Mouse (Mus musculus): ENCODE results near the gene Lypd8. TPM values are rescaled to one million over a fixed set of nuclear protein-coding genes. Genes with fewer than 3 reads are reported as not detected.
"Not testable (repeated sequence)": the region's sequence is repeated elsewhere in the genome, so short reads cannot be mapped to it uniquely, and the experiment has no call there.

Gene Lypd8
- polyA plus RNA-seq, 1 experiment from 2014 or later: not detected

DNA sequence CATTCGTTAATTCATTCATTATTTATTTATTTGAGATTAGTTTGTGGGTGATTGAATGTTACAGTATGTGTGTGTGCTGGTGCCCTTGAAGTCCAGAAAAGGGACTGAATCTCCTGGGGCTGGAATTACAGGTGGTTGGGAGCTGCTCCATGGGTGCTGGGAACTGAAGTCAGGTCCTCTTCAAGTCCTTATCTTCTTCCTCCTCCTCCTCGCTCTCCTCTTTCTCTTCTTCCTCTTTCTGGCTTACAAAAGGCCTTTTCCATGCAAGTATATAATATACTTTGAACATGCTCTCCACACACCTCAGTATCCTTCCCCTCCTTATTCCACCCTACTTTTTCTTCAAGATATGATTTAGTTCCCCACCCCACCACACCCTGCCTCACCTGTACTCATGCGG is 21.8 kb upstream of the Lypd8 start:
- Histone ChIP-seq H3K36me3 (no peaks in the 10 kb centered on the region), H3K27ac (no peak overlapping the region), H3K4me1 (no peaks in the 10 kb centered on the region), H3K27me3 (ENCODE audit: low read depth, poor library complexity, severe bottlenecking) (no peaks in the 10 kb centered on the region), H3K4me3 (no peak overlapping the region), H3K9me3 (replicated peaks) (no peaks in the 10 kb centered on the region)
- WGBS: 86% methylated on average over 3 of the region's 3 CpGs
- DNase-seq (ENCODE audit: low spot score): no peak

DNA sequence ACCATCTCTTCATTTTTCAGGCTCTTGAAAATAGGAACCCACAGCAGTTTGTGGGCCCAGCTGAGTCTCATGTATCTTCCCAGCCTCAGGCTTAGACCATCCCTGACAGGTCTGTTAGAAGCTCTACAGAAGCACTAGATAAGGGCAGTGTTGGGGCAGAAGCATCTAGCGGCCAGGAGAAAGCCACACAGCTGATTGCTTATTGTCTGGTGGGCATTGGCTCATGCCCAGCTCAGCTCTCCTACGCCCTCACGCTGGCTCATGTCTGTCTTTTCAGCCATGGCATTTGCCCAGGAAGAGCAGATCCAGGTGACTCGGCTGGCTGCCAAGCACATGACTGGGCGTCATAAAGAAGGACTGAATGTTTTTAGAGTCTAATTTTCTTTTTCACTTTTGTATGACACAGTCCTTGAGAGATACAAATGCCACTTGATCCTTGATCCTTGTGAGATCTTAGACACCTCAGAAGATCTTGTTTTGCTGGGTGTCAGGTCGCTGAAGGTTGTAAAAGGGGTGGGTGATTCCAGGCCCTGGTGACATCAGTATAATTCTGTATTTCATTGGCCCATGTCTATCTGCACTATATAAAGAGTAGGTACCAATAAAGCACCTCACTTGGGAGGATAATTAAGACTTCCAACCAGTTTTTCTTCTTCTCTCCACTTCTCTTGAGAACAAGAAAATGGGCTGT is 20.9 kb upstream of the Lypd8 start:
- H3K4me3 ChIP-seq: no peak overlapping the region
- H3K27ac ChIP-seq: no peak overlapping the region
- H3K9me3 ChIP-seq (replicated peaks): no peaks in the 10 kb centered on the region
- no peaks in the 10 kb centered on the region for H3K36me3 ChIP-seq
- no peaks in the 10 kb centered on the region for H3K27me3 ChIP-seq (ENCODE audit: low read depth, poor library complexity, severe bottlenecking)
- no peaks in the 10 kb centered on the region for H3K4me1 ChIP-seq
- no peak for DNase-seq (ENCODE audit: low spot score)
- WGBS: 89% methylated on average over 6 of the region's 6 CpGs

DNA sequence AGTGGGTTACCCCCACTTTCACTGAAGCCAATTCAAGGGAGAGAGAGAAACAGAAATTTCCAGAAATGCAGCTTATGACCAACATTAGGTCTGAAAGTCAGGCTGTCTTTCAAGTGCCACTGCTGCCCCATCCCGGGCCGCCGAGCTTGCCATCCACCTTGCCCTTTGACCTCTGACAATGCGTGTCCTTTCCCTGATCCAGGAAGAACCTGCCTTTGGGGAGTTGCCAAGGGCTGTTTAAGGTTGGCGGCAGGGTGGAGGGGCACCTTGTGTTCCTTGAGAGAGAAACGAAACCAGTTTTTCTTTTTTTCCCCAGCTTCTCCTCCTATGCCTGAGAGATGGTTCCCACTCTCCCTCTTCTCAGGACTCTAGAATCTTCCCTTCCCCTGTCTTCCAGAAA is 16.3 kb upstream of the Lypd8 start:
- not testable (repeated sequence) for H3K27me3 ChIP-seq (ENCODE audit: low read depth, poor library complexity, severe bottlenecking); H3K4me1 ChIP-seq; DNase-seq (ENCODE audit: low spot score); H3K36me3 ChIP-seq; H3K9me3 ChIP-seq (replicated peaks); H3K27ac ChIP-seq; H3K4me3 ChIP-seq
- no CpG with 5 or more reads among the region's 6 CpGs for WGBS

DNA sequence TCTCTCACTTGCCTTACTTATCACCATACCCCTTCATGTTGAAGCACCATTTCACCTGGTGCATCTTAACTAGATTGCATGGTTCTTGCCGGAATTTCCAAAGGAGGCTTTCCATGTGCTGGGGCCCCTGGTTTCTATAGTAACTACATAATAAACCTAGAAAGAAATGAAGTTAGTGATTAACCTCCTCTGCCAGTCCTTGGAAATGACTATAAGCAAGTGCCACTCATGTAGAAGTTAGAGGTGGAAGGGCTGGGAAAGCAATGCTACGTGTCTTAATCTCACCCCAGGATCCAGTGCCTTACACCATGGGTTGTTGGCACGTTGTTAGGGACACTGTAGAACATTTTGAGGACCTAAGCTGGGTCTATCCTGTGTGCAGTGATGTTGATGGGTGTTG is 14.4 kb upstream of the Lypd8 start:
- H3K9me3 ChIP-seq (replicated peaks): no peaks in the 10 kb centered on the region
- 74% methylated on average over 3 of the region's 3 CpGs for WGBS
- DNase-seq (ENCODE audit: low spot score): no peak
- no peaks in the 10 kb centered on the region for H3K27me3 ChIP-seq (ENCODE audit: low read depth, poor library complexity, severe bottlenecking)
- H3K4me3 ChIP-seq: no peak overlapping the region
- H3K27ac ChIP-seq: no peak overlapping the region
- no peaks in the 10 kb centered on the region for H3K36me3 ChIP-seq
- no peaks in the 10 kb centered on the region for H3K4me1 ChIP-seq

DNA sequence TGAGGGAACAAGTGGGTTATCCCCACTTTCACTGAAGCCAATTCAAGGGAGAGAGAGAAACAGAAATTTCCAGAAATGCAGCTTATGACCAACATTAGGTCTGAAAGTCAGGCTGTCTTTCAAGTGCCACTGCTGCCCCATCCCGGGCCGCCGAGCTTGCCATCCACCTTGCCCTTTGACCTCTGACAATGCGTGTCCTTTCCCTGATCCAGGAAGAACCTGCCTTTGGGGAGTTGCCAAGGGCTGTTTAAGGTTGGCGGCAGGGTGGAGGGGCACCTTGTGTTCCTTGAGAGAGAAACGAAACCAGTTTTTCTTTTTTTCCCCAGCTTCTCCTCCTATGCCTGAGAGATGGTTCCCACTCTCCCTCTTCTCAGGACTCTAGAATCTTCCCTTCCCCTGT is 12.7 kb upstream of the Lypd8 start:
- not testable (repeated sequence) for H3K4me1 ChIP-seq; H3K27ac ChIP-seq; H3K9me3 ChIP-seq (replicated peaks); DNase-seq (ENCODE audit: low spot score); H3K4me3 ChIP-seq; H3K27me3 ChIP-seq (ENCODE audit: low read depth, poor library complexity, severe bottlenecking); H3K36me3 ChIP-seq
- WGBS: no CpG with 5 or more reads among the region's 6 CpGs

DNA sequence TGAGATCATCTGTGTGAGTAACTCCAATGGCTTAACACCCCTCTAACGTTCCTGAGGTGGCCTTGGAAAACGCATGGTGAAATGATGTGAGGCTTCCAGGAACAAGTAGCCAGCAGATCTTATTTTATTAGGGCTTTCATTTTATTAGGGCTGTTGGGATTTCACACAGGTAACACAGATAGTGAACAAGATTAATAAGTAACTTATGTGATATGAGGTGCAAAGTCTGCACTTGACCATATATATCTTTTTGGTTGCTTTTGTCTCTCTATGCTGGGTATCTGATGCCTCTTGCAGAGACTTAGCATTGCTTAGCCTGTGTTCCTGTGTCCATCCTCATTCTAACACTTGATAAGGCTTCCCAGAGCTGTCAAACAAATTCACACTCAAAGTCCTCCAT is 1.6 kb upstream of the Lypd8 start:
- no peak overlapping the region for H3K27ac ChIP-seq
- no peak overlapping the region for H3K4me3 ChIP-seq
- no peaks in the 10 kb centered on the region for H3K27me3 ChIP-seq (ENCODE audit: low read depth, poor library complexity, severe bottlenecking)
- WGBS: 81% methylated on average over 2 of the region's 2 CpGs
- no peaks in the 10 kb centered on the region for H3K36me3 ChIP-seq
- H3K9me3 ChIP-seq (replicated peaks): no peaks in the 10 kb centered on the region
- no peak for DNase-seq (ENCODE audit: low spot score)
- no peaks in the 10 kb centered on the region for H3K4me1 ChIP-seq

DNA sequence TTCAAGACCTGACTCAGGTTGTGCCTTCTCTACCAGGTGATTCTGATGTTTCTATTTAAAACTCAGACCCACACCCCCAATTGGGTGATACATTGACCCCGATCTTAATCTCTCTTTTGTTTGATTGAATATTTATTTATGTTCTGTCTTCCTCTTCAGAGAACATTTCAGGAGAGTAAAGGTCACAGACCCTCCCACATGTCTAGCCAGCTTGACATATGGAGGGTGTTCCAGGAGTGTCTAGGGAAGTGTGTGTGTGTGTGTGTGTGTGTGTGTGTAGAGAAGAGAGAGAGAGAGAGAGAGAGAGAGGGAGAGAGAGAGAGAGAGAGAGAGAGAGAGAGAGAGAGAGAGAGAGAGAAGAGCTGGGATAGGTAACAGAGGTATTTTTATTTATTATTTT is 1.2 kb upstream of the Lypd8 start:
- no peaks in the 10 kb centered on the region for H3K27me3 ChIP-seq (ENCODE audit: low read depth, poor library complexity, severe bottlenecking)
- WGBS: 93% methylated on average over 1 of the region's 1 CpGs
- no peaks in the 10 kb centered on the region for H3K36me3 ChIP-seq
- no peak for DNase-seq (ENCODE audit: low spot score)
- no peak overlapping the region for H3K4me3 ChIP-seq
- H3K9me3 ChIP-seq (replicated peaks): no peaks in the 10 kb centered on the region
- H3K4me1 ChIP-seq: no peaks in the 10 kb centered on the region
- H3K27ac ChIP-seq: no peak overlapping the region

DNA sequence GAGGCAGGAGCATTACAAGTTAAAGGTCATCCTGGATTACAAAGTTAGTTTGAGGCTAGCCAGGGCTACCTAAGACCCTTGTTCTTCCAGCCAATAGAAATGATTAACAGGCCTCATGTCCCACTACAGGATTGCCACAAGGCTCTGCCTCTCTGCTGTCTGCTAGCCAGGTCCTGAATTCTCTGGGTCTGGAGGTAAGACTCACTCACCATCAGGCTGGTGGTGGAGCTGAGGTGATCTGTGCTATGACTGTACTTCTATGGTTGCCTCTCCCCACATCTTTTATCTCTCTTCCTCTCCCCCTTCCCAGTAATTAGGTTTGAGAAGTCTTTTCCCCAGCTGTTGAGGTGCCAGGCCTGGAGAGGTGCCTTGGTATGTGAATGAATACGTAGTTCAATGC is 673 bp downstream of the Lypd8 start:
- 77% methylated on average over 1 of the region's 1 CpGs for WGBS

DNA sequence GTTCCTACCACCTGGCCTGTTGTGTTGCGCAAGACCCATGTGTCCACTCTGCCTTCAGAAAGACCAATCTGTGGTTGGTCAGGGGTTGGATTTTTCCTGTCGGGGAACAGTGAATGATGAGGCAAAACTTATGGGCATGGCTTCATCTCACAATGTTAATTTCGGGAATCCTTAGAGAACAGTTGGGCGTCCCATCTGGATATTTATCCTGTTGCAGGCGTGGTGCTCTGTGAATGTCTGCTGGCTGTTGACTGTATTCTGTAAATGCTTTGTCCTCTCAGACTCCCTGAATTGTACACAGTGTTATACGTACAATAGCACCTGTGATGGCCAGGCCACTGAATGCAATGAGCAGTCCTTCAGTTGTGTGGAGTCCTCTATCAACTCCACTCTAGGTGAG is 3.6 kb downstream of the Lypd8 start:
- Histone ChIP-seq H3K27ac (no peak overlapping the region), H3K4me3 (no peak overlapping the region), H3K36me3 (no peaks in the 10 kb centered on the region), H3K4me1 (no peaks in the 10 kb centered on the region), H3K9me3 (replicated peaks) (no peaks in the 10 kb centered on the region), H3K27me3 (ENCODE audit: low read depth, poor library complexity, severe bottlenecking) (no peaks in the 10 kb centered on the region)
- DNase-seq (ENCODE audit: low spot score): no peak
- 94% methylated on average over 6 of the region's 6 CpGs for WGBS

More for the DNA sequence above, 673 bp downstream of the Lypd8 start:
- Histone ChIP-seq H3K4me3 (no peak overlapping the region), H3K27ac (no peak overlapping the region), H3K27me3 (ENCODE audit: low read depth, poor library complexity, severe bottlenecking) (no peaks in the 10 kb centered on the region), H3K9me3 (replicated peaks) (no peaks in the 10 kb centered on the region), H3K4me1 (no peaks in the 10 kb centered on the region), H3K36me3 (no peaks in the 10 kb centered on the region)
- DNase-seq (ENCODE audit: low spot score): no peak

DNA sequence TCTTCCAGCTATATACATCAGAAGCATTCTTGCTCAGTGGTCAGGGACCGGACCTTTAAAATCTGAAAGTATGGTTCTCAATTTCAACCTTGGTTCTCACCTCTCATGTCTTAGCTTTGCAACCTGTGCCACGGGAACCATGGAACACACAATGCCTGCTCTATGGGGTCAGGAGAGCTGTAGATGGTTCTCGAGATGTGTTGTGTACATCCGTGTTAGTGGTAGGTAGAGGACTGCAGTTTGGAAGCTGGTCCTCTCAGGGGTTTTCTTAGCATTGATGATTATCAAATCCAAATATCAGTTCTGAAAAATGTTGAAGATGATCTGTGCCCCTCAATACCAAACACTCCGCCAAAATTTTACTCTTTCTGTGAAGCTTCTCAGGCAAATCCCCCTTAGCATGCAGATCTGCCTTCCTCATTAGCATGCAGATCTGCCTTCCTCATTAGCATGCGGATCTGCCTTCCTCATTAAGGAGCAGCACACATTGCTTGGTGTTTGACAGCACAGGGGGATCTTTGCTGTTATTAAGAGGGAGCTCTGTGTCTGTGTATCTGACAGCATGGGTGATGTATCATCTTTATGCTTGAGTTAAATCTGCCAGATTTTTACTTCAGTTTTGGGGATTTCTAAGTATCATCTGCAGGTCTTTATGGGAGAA is 21.3 kb downstream of the Lypd8 start:
- H3K36me3 ChIP-seq: no peaks in the 10 kb centered on the region
- H3K27ac ChIP-seq: no peak overlapping the region
- DNase-seq (ENCODE audit: low spot score): no peak
- H3K27me3 ChIP-seq (ENCODE audit: low read depth, poor library complexity, severe bottlenecking): no peaks in the 10 kb centered on the region
- WGBS: 67% methylated on average over 6 of the region's 6 CpGs
- H3K4me1 ChIP-seq: 0 out of 2 replicates have a peak, but pooled peaks cover 3% of the 10 kb centered on the region
- H3K9me3 ChIP-seq (replicated peaks): no peaks in the 10 kb centered on the region
- no peak overlapping the region for H3K4me3 ChIP-seq

DNA sequence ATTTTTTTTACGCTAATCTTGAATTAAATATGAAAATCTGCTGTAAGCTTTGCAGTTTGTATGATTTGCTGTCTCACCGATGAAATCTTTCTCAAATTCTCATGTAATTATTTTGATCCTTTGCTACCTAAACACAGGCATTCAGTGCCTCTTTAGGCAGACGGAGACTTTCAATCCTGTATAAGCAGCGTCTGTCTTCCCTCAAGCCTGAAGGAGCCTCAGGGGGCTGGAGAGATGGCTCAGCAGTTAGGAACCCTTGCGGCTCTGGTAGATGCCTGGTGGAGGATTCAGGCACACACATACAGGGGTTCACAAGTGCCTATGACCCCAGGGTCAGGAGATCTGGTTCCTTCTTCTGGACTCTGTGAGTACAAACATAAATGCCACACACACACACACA is 21.8 kb downstream of the Lypd8 start:
- H3K27me3 ChIP-seq (ENCODE audit: low read depth, poor library complexity, severe bottlenecking): no peaks in the 10 kb centered on the region
- no peak overlapping the region for H3K4me3 ChIP-seq
- no peaks in the 10 kb centered on the region for H3K9me3 ChIP-seq (replicated peaks)
- DNase-seq (ENCODE audit: low spot score): no peak
- WGBS: 68% methylated on average over 5 of the region's 5 CpGs
- H3K4me1 ChIP-seq: 0 out of 2 replicates have a peak, but pooled peaks cover 3% of the 10 kb centered on the region
- H3K27ac ChIP-seq: no peak overlapping the region
- no peaks in the 10 kb centered on the region for H3K36me3 ChIP-seq

DNA sequence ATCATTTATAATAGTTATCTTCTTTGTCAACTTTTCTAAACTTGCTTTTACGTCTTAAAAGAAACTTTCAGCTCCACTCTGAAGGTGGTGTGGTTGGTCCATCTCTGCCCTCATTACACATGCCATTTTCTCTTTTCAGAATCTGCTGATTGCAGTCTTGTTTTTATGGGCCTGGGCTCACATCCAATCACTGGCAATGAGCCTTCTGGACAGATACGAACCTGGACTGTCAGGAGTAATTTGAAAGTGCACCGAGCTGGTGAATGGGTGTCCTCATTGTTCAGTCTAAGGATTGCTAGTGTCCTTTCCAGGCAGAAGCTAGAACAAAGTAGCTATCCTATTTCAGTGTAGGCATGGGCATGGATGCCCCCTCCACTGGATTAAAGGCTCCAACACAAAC is 29.2 kb downstream of the Lypd8 start:
- Histone ChIP-seq H3K4me1 (no peaks in the 10 kb centered on the region), H3K27ac (no peak overlapping the region), H3K9me3 (replicated peaks) (no peaks in the 10 kb centered on the region), H3K27me3 (ENCODE audit: low read depth, poor library complexity, severe bottlenecking) (no peaks in the 10 kb centered on the region), H3K4me3 (no peak overlapping the region), H3K36me3 (no peaks in the 10 kb centered on the region)
- WGBS: 87% methylated on average over 3 of the region's 3 CpGs
- no peak for DNase-seq (ENCODE audit: low spot score)

DNA sequence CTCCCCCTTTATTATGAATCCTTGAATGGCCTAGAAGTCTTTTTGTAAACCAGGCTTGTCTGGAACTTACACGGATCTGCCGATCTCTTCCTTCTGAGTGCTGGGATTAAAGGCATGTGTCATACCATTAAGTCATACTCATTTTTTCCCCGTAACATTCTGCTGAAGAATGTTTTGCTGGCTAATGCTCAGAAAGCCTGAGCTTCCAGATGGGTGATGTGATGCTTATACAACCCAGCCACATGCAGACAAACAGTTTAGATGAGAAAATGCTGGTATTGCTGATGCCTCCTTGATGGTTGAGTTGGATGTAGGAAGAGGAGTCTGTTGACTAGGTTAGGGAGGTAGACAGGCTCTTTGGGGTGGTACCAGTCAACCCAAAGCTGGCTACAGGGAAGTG is 39.5 kb downstream of the Lypd8 start:
- H3K27ac ChIP-seq: no peak overlapping the region
- H3K4me1 ChIP-seq: peaks cover 12% of the 10 kb centered on the region
- no peaks in the 10 kb centered on the region for H3K27me3 ChIP-seq (ENCODE audit: low read depth, poor library complexity, severe bottlenecking)
- no peaks in the 10 kb centered on the region for H3K36me3 ChIP-seq
- H3K4me3 ChIP-seq: no peak overlapping the region
- 87% methylated on average over 3 of the region's 3 CpGs for WGBS
- no peaks in the 10 kb centered on the region for H3K9me3 ChIP-seq (replicated peaks)
- DNase-seq (ENCODE audit: low spot score): no peak

DNA sequence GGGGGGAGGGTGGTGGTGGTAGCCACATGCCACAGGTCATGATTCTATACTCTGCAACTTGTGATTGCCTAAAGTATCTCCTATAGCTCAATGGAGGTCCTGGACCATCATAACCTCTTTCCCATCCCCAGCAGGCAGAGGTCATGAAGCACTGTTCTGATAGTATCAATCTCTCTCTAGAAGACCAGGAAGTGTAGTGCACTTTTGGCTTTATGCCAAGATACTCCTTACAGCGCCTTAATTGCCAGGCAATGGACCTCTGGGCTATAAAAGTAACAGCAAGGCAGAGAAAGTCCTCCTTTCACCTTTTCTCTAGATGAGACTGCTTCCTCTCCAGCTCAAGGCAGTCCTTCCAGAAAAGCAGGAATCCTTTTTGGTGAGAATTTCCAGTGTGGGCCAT is 42.0 kb downstream of the Lypd8 start, which contains the start of gene 1810065E05Rik:
1810065E05Rik (plus strand) TSS at position 297 of the 400 bp plus-strand sequence.
- Histone ChIP-seq H3K9me3 (replicated peaks) (no peaks in the 10 kb centered on the region), H3K27ac (no peak within 1 kb of the TSS), H3K36me3 (no peaks in the 10 kb centered on the region), H3K27me3 (ENCODE audit: low read depth, poor library complexity, severe bottlenecking) (no peaks in the 10 kb centered on the region), H3K4me3 (no peak within 1 kb of the TSS), H3K4me1 (peaks cover 12% of the 10 kb centered on the region)
- WGBS: 66% methylated on average over 1 of the region's 1 CpGs
- no peak for DNase-seq (ENCODE audit: low spot score)

Measured in limb, embryonic 10.5 days (tissue).